Mouse (Mus musculus) liver, embryonic 13.5 days (tissue): ENCODE measurements at regions not wholly inside any gene's neighbourhood (a gene's known extent, or its start where the extent isn't known, plus 50 kb on each side); places are given as distances from the start of the nearest gene placed in this dataset.
"Not testable (repeated sequence)": the region's sequence is repeated elsewhere in the genome, so short reads cannot be mapped to it uniquely, and the experiment has no call there.

ENCODE experiments used
- ATAC-seq: fragments of 200-750 bp; cut with Nextera tagmentation; 2 replicates; pipeline ENCODE4 v1.8.0; 2017; ENCODE audit warnings: low read depth, mild to moderate bottlenecking, moderate number of reproducible peaks, moderate library complexity
- DNase-seq: peaks from one replicate; pipeline ENCODE4 v3.0.0; 2022
- H3K27ac ChIP-seq: fragments of 300-500 bp; sonication (generic); 2 replicates; pipeline ENCODE4 v1.5.1; 2015; ENCODE audit warnings: moderate library complexity, mild to moderate bottlenecking, inconsistent platforms
- H3K27me3 ChIP-seq: fragments of 300-500 bp; sonication (generic); 2 replicates; pipeline ENCODE4 v1.6.1; 2015; ENCODE audit warnings: mild to moderate bottlenecking, inconsistent platforms
- H3K36me3 ChIP-seq: fragments of 300-500 bp; sonication (generic); 2 replicates; pipeline ENCODE4 v1.6.1; 2015; ENCODE audit warnings: mild to moderate bottlenecking, inconsistent platforms
- H3K4me1 ChIP-seq: fragments of 300-500 bp; sonication (generic); replicated peaks from 2 replicates; pipeline ENCODE4 v1.6.1; 2015; ENCODE audit warnings: inconsistent platforms
- H3K4me2 ChIP-seq: fragments of 300-500 bp; sonication (generic); 2 replicates; pipeline ENCODE4 v1.6.1; 2015; ENCODE audit warnings: inconsistent platforms, mild to moderate bottlenecking, moderate library complexity
- H3K4me3 ChIP-seq: fragments of 300-500 bp; sonication (generic); replicated peaks from 2 replicates; pipeline ENCODE4 v1.5.1; 2015; ENCODE audit warnings: mild to moderate bottlenecking, inconsistent platforms
- H3K9ac ChIP-seq: fragments of 300-500 bp; sonication (generic); 2 replicates; pipeline ENCODE4 v1.6.1; 2015; ENCODE audit warnings: mild to moderate bottlenecking, inconsistent platforms
- H3K9me3 ChIP-seq: fragments of 300-500 bp; sonication (generic); replicated peaks from 2 replicates; pipeline ENCODE4 v1.6.1; 2016; ENCODE audit warnings: inconsistent platforms
- WGBS: fragments of 180-500 bp; shearing (Covaris S2); methylation state at CpG from one replicate; pipeline ENCODE4 v1.1.7; 2015; ENCODE audit not compliant: insufficient replicate concordance; 5-methylcytosine and 5-hydroxymethylcytosine counted together

DNA sequence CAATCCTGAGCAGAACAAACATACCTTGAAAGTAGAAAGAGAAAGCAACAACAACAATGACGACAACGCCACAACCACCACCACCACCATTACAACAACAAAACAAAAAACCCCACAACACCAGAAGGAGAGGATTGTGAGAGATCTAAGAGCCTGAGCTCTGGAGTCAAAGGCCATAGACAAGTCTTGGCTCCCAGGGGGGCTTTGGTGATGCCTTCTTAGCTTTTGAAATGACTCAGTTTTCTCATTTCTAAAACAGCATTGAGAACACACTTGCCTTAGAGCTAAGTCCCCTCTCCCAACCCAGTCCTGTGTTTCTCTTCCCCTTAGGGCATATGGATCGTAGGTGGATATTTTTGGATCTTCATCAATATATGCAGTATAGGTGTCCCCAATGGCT lies 112.2 kb downstream of the Kif20b start:
- Histone ChIP-seq H3K27me3 (no peaks in the 10 kb centered on the region), H3K4me1 (no peaks in the 10 kb centered on the region), H3K36me3 (no peaks in the 10 kb centered on the region), H3K4me3 (no peak overlapping the region), H3K9me3 (no peaks in the 10 kb centered on the region), H3K4me2 (no peak overlapping the region), H3K9ac (no peak overlapping the region), H3K27ac (no peak overlapping the region)
- no peak for DNase-seq
- WGBS: 60% methylated on average over 3 of the region's 3 CpGs
- no peak for ATAC-seq

DNA sequence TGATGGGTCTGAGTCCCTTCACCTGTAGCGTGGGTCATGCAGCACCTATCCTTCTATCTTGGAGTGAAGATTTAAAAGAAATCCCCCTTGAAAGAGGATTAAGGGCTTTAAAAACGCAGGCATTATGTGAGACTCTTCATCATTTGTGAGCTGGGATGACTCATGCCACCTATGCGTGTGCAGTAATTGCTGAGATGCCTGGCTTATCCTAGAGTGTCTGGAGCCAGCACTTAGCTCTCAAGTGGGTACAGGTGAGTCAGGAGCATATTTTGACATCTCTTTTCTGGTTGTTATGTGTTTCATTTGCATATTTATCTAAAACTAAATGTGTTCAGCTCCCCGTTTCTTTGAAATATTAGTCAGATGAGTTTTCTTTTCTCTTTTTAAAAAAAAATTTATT lies 123.4 kb downstream of the Kif20b start:
- Histone ChIP-seq H3K4me2 (no peak overlapping the region), H3K36me3 (no peaks in the 10 kb centered on the region), H3K27me3 (no peaks in the 10 kb centered on the region), H3K9ac (no peak overlapping the region), H3K4me3 (no peak overlapping the region), H3K9me3 (no peaks in the 10 kb centered on the region), H3K27ac (no peak overlapping the region), H3K4me1 (no peaks in the 10 kb centered on the region)
- WGBS: 59% methylated on average over 4 of the region's 4 CpGs
- DNase-seq (no peak), ATAC-seq (no peak)

DNA sequence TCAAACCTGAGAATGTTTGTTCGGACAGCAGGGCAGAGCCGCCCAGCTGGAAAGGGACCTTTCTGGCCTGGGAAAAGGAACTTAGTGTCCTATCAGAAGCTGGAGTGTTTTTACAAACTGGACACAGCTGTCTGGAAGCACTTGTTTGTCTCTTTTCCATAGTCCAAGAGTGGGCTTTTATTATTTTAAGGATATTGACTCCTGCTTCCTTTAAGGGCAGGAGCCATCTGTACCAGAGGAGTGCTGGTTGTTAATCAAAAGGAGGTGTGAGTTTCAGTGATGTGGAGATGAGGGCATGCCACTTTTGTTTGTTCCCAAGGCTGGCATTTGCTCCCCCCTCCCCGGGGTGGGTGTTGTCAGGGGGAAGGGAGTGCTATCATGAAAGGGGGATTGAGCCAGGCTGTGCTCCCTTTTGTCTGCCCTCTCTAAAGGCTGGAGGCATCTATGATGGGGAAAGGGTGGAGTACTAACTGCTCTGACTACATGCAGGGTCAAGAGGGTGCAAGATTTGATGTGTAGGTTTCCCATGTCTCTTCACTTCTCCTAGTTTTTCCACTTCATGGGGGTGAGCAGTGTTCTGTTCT lies 144.3 kb downstream of the Kif20b start:
- Histone ChIP-seq H3K27ac (no peak overlapping the region), H3K4me2 (no peak overlapping the region), H3K9me3 (no peaks in the 10 kb centered on the region), H3K4me3 (no peak overlapping the region), H3K36me3 (no peaks in the 10 kb centered on the region), H3K4me1 (no peaks in the 10 kb centered on the region), H3K27me3 (no peaks in the 10 kb centered on the region), H3K9ac (no peak overlapping the region)
- no peak for ATAC-seq
- 67% methylated on average over 3 of the region's 3 CpGs for WGBS
- no peak for DNase-seq

DNA sequence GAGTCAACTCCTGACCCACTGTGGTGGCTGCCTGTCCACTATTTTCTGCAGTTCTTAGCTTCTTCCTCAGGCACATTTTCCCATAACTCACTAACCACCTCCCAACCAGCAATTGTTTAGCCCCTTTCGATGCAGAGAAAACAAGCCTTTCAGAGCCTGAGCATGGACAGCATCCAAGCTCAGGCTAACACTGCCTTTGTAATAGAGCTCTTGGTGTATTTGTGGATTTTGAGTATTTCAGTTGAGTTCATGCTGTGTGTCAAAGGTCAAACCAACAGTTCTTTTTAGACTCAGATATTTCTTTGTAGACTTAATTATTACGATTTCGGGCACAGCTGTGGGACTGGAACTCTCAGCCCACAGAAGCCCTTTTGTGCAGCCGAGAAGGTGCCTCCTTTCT lies 159.0 kb downstream of the Kif20b start:
- no peak overlapping the region for H3K27ac ChIP-seq
- DNase-seq: no peak

DNA sequence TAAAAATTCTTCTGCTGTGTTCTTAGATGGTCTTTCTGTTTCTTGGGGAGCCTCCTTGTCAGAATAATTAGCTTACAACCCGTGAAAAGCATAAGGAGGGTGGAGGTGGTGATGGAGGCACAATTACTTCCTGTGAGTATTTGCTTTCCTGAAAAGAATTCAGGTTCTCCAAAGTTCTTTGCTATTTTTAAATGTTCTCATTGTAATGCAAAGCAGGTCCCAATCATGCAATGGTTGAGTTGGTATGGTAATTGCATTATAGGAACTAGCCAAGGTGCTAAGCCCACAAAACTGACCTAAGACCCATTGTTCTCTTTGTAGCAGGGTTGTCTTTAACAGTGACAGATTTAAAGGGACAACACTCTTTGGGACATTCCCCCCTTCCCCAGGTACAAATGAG lies 179.1 kb downstream of the Kif20b start:
- DNase-seq (no peak), ATAC-seq (no peak)
- no peak overlapping the region for H3K4me2 ChIP-seq
- 18% methylated on average over 1 of the region's 1 CpGs for WGBS
- no peak overlapping the region for H3K27ac ChIP-seq
- H3K4me1 ChIP-seq: no peaks in the 10 kb centered on the region
- no peaks in the 10 kb centered on the region for H3K9me3 ChIP-seq
- no peak overlapping the region for H3K9ac ChIP-seq
- no peak overlapping the region for H3K4me3 ChIP-seq
- H3K36me3 ChIP-seq: no peaks in the 10 kb centered on the region
- H3K27me3 ChIP-seq: no peaks in the 10 kb centered on the region

More for the DNA sequence above, 159.0 kb downstream of the Kif20b start:
- H3K4me2 ChIP-seq: no peak overlapping the region
- no peaks in the 10 kb centered on the region for H3K4me1 ChIP-seq
- H3K27me3 ChIP-seq: no peaks in the 10 kb centered on the region
- H3K9me3 ChIP-seq: no peaks in the 10 kb centered on the region
- 65% methylated on average over 4 of the region's 4 CpGs for WGBS
- no peaks in the 10 kb centered on the region for H3K36me3 ChIP-seq
- ATAC-seq: no peak
- H3K4me3 ChIP-seq: no peak overlapping the region
- no peak overlapping the region for H3K9ac ChIP-seq

DNA sequence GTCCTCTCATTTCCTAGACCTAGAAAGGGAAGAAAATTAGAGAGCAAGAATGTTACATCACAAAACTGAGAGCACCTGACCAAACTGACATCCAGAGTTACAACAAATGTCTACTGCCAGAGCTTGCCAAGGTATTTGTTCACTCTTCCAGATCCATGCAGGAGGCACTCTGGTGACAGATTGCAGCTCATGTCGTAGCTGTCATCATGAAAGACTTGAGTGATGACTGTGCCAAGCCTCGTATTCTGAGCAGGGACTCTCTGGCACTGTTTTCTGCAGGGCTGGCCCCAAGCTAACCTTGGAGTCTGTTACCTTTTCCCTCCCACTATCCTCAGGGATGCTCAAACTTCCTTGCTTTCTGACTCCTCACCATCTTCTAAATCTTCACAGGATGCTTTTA lies 192.2 kb downstream of the Kif20b start:
- Histone ChIP-seq H3K4me1 (no peaks in the 10 kb centered on the region), H3K4me3 (no peak overlapping the region), H3K9ac (no peak overlapping the region), H3K36me3 (no peaks in the 10 kb centered on the region), H3K27me3 (no peaks in the 10 kb centered on the region), H3K9me3 (no peaks in the 10 kb centered on the region), H3K4me2 (no peak overlapping the region), H3K27ac (no peak overlapping the region)
- DNase-seq (no peak), ATAC-seq (no peak)
- WGBS: 46% methylated on average over 2 of the region's 2 CpGs

DNA sequence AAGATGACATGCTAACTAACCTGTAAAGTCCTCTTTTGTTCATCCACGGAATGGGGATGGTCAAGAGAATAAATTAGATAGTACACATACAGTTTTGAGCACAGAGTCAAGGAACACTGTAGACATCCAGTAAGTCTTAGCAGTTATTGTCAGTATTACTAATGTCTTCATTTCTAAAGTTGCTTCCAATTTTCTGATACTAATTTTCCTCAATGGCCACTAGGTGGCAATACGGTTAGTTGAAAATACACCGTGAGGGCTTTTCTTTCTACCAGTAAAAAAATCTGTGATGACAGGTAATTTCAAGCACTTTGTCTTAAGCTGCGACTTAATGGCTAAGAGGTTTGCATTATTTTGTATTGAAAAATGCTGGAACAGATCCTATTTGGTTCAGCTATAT lies 203.1 kb downstream of the Kif20b start:
- ATAC-seq: no peak
- Histone ChIP-seq H3K9me3 (no peaks in the 10 kb centered on the region), H3K4me3 (no peak overlapping the region), H3K36me3 (no peaks in the 10 kb centered on the region), H3K4me1 (no peaks in the 10 kb centered on the region), H3K27me3 (no peaks in the 10 kb centered on the region), H3K27ac (no peak overlapping the region), H3K4me2 (no peak overlapping the region), H3K9ac (no peak overlapping the region)
- 15% methylated on average over 4 of the region's 4 CpGs for WGBS
- DNase-seq: no peak

DNA sequence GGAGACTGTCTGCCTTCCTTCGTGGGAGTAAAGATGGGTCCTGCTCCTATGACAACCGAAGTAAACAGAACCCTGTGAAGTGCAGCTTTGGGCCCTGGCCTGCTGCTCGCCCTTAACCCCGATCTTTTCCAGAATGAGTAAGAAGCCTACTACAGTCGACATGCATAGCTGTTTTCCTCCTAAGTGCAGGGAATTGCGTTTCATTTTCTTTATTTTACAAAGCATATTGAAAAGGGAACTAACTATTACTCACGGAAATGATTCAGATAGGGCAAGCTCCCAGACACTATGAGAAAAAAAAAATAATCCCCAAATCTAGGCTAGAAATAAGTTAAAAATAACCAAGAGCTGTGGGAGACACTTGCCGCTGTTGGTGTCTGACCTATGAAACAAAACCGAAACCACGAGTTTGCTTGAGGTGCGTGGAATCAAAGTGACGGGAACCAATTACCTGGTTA lies 204.5 kb downstream of the Kif20b start:
- DNase-seq (no peak), ATAC-seq (no peak)
- Histone ChIP-seq H3K27ac (no peak overlapping the region), H3K36me3 (no peaks in the 10 kb centered on the region), H3K4me2 (no peak overlapping the region), H3K9ac (no peak overlapping the region), H3K4me3 (no peak overlapping the region), H3K4me1 (no peaks in the 10 kb centered on the region), H3K9me3 (no peaks in the 10 kb centered on the region), H3K27me3 (no peaks in the 10 kb centered on the region)
- 51% methylated on average over 12 of the region's 12 CpGs for WGBS

DNA sequence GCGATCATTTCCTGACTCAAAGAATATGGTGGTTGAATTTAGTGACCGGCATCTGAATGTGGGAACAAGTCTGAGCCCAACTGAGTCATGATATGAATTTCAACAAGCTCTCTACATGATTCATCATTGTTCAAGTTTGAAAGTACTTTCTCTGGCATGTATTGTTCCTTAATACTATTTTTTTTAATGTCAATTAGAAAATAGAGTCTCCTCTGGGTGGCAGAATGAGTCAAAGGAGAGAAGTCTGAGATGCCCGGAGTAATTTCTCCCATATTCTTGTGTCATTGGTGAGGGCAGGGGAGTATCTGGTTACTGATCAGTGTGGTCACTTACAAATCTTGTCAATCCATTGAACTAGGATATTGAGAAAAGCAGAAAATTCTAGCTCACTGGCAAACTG lies 205.9 kb downstream of the Kif20b start:
- H3K27me3 ChIP-seq: no peaks in the 10 kb centered on the region
- WGBS: 68% methylated on average over 3 of the region's 3 CpGs

DNA sequence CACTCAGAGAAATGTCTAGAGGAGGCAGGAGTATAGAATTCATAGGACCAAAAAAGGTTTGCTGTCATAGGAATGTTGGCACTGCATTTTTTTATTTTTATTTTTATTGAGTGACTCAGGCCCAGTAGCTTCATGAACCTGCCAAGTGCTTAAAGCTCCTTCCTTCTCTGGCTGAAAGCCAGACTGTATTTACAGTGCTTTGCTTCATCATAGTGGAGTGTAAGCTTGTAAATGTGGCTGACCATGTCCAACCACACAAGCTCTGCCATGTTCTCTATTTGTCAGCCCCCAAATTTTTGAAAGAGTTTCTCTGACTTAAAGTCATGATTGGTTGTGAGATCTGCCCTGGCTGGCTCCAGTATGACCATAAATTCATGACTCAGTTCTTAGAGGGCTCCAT lies 221.0 kb downstream of the Kif20b start:
- DNase-seq (no peak), ATAC-seq (no peak)
- H3K4me1 ChIP-seq: no peaks in the 10 kb centered on the region
- H3K36me3 ChIP-seq: no peaks in the 10 kb centered on the region
- no peak overlapping the region for H3K4me3 ChIP-seq
- no peak overlapping the region for H3K27ac ChIP-seq
- H3K4me2 ChIP-seq: no peak overlapping the region
- no peaks in the 10 kb centered on the region for H3K9me3 ChIP-seq
- H3K27me3 ChIP-seq: no peaks in the 10 kb centered on the region
- H3K9ac ChIP-seq: no peak overlapping the region

More for the DNA sequence above, 205.9 kb downstream of the Kif20b start:
- H3K27ac ChIP-seq: no peak overlapping the region
- no peak overlapping the region for H3K4me3 ChIP-seq
- H3K9ac ChIP-seq: no peak overlapping the region
- H3K4me1 ChIP-seq: no peaks in the 10 kb centered on the region
- H3K4me2 ChIP-seq: no peak overlapping the region
- H3K36me3 ChIP-seq: no peaks in the 10 kb centered on the region
- DNase-seq: no peak
- ATAC-seq: no peak
- H3K9me3 ChIP-seq: no peaks in the 10 kb centered on the region

DNA sequence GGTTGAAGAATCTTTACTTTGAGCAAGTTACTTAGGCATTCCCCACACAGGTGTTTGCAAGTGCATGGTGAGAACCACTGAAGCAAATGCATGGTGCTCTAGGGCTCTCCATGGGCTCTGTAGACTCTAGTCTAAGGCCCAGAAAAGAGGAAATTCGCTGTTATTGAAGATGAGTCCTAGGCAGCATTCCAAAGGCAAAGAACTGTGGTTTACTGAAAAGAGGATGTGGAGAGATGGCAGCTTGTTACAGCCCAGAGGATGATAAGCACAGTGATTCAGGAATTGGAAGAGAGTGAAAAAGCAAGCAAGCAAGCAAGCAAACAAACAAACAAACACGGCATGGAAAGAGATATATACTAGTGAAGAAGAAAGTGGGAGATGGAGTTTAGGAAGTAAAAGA lies 221.6 kb downstream of the Kif20b start:
- H3K27ac ChIP-seq: no peak overlapping the region
- DNase-seq (no peak), ATAC-seq (no peak)
- no peak overlapping the region for H3K4me2 ChIP-seq
- no peak overlapping the region for H3K4me3 ChIP-seq
- H3K9me3 ChIP-seq: no peaks in the 10 kb centered on the region
- H3K4me1 ChIP-seq: no peaks in the 10 kb centered on the region
- no peaks in the 10 kb centered on the region for H3K36me3 ChIP-seq
- no peaks in the 10 kb centered on the region for H3K27me3 ChIP-seq
- H3K9ac ChIP-seq: no peak overlapping the region
- 55% methylated on average over 2 of the region's 2 CpGs for WGBS

DNA sequence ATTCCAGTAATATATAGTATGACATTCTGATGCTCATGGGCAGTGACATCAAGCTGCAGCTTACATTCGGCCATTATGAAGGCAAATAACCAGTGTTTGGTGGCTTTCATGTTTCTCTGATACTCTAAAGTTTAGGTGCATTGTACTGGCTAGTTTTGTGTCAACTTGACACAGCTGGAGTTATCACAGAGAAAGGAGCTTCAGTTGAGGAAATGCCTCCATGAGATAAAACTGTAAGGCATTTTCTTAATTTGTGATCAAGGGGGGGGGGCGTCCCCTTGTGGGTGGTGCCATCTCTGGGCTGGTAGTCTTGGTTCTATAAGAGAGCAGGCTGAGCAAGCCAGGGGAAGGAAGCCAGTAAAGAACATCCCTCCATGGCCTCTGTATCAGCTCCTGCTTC lies 227.3 kb downstream of the Kif20b start:
- H3K9me3 ChIP-seq, H3K27ac ChIP-seq, H3K27me3 ChIP-seq, ATAC-seq, DNase-seq, H3K9ac ChIP-seq, H3K4me2 ChIP-seq, H3K4me3 ChIP-seq, H3K36me3 ChIP-seq: not testable (repeated sequence)
- H3K4me1 ChIP-seq: peaks cover 27% of the 10 kb centered on the region
- 54% methylated on average over 2 of the region's 2 CpGs for WGBS
